Mouse (Mus musculus) CH12.LX (cell line): Measurements from ENCODE around the gene Tex37.

Source experiments
- CTCF ChIP-seq, 2 experiments: IDR thresholded peaks in 1 of 2; conservative IDR thresholded peaks in 1 of 2; 2 replicates each; pipeline ENCODE4 v1.5.1; 2011 to 2012; ENCODE audit warnings: low read depth in 2 of 2, low read length in 2 of 2, improper control_type of control experiment in 1 of 2, inconsistent platforms in 1 of 2, mild to moderate bottlenecking in 1 of 2, moderate library complexity in 1 of 2
- POLR2A ChIP-seq: IDR thresholded peaks from 2 replicates; pipeline ENCODE4 v1.6.1; 2011; ENCODE audit warnings: low read depth, mild to moderate bottlenecking, improper control_type of control experiment, low read length

GRCm38 (mm10) chr6:70880714-70881304 lies 37.9 kb downstream of the Tex37 start:
- peak; percentile 94 for TF ChIP-seq CTCF (conservative IDR thresholded peaks at IDR 0.05 in 1 of 2, IDR thresholded peaks at IDR 0.05 in 1 of 2; ENCODE audit: low read depth in 2 of 2, low read length in 2 of 2)
- TF ChIP-seq POLR2A: no peak
